Mouse (Mus musculus) kidney, postnatal 10 days (tissue): ENCODE results near the gene Gmip.

Experiments
- DNase-seq: peaks from one replicate; pipeline ENCODE4 v3.0.0; 2021; ENCODE audit warnings: mixed read lengths

Gmip gene

DNA sequence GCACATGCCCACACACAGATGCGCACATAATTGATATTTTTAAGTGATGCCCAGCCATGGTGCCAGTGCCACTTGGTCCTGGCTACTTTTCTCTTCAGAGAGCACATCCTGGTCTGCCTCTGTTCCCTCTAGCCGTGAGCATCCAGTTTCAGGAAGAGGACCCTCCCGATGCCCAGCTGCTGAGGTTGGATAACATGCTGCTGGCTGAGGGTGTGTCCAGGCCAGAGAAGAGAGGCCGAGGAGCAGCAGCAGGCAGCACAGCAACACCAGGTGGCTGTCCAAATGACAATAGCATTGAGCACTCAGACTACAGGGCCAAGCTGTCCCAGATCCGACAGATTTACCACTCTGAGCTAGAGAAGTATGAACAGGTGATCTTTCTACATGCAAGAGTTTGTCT, 55.7 kb downstream of the Gmip start:
- DNase-seq = no peak

DNA sequence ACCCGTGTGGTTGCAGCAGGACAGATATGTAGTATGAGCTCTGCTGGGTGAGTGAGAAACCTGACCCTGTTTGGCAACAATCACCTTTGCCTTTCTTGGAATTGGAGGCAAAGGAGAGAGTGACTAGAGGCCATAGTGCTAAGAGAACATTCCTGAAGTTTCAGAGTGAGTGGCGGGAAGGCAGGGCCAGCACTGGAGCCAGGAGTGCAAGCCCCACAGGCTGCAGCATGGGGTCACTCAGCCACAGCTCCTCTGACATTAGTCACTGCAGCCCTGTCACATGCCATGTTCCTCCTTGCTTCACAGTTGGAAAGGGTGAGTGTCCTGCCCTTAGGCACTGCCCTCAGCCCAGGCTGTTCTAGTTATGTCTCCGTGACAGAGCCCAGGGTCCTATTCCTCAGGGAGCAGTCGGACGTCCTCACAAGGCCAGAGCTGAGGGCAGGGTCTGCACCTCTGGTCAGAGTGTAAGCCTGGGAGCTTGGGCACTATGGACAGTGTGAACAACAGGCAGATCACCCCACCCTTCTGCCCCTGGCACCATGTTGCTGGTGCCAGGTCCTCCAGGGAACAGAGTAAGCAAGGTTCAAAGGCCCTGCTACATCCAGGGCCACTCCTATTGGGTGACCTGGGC, 59.3 kb downstream of the Gmip start:
- DNase-seq = no peak

DNA sequence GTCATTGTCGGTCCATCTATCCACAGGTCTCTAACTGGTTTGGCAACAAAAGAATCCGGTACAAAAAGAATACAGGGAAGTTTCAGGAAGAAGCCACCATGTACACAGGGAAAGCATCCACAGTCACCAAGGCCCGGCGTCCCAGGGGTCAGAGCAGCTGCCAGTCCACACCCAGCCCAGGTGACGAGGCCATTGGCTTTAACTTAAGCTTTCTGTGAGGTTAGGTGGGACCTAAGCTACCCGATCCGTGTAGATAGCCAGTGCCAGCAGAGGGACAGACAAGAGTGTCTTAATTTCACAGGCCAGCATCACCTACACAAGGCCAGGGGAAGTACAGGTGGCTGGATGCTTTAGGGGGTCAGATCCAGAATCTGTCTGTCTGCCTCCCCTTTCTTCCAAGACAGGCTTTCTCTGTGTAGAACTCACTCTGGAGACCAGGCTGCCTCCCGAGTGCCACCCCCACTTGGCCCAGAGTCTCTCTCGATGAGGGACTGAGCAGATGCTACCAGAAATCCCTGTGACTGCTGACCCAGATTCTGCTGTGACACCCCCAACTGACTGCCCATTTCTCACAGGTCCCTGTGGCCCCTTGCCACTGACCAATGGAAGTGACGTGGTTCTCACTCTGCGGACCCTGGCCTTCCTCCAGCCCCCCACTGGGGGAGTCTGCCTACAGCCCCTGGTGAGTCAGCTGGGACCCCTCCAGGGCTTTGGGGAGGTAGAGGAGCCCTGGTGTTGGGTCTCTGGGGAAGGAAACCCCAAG, 61.7 kb downstream of the Gmip start:
- DNase-seq = no peak

DNA sequence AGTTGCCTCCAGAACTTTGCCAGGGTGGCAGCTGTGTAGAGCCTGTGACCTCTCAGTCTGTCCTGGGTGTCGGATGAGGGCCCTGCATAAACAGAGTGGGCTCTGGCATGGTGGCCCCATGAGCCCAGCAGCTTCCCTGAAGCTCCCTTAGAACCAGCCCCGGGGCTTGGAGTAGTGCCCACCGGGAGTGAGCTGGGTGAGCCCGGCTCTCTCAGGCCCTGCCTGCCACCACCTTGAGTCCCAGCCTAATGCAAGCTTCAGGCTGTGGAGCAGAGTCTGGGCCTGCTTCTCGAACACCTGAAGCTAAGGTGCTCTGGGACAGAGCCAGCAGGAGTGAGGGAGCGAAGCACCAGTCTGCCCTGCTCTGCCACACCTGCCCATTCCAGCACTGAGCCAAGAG, 62.4 kb downstream of the Gmip start:
- no peak for DNase-seq
